In the genomic region with DNA sequence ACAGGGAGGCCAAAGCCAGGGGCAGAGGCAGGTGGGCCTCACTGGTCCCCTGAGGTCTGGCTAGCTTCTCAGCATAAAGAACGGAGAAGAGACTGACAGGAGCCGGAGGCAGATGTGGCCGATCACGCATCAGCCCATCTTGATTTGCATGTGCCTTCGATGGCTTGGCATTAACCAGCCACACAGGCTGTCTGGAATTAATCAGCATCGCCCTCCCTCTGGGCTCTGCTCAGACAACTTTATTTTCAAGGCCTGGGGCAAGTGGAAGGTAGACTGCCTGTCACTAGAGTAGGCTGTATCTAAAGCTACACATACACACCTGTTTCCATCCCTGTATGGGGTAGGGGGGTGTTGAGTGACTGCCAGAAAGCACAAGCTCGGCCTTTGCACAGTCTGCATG, we compare ENCODE assay signal across 21 mouse cellular contexts. TPM values are rescaled to one million over a fixed set of nuclear protein-coding genes. Genes with fewer than 3 reads are reported as not detected.
DNase-seq lines count a peak whose midpoint lies in the region; ATAC-seq and TF ChIP-seq lines count a peak whose summit lies in the region.
"Had no signal": no experiment of that assay in that cellular context is flagged by ENCODE, and none has a peak within 500 bp of the region (broad histone marks: within the 10 kb centered on the region; RNA-seq: fewer than 3 reads in every experiment).

No protein-coding gene starts in this region.

- 74% methylated on average over 7 of the region's 7 CpGs for WGBS in lung, postnatal 0 days
- 38% methylated on average over 7 of the region's 7 CpGs for WGBS in limb, embryonic 12.5 days
- WGBS in heart, embryonic 10.5 days = 67% methylated on average over 7 of the region's 7 CpGs

- TF ChIP-seq EP300 in lung, postnatal 0 days (IDR thresholded peaks at IDR 0.05) = no peak

- peak; percentile 23 for DNase-seq in lung, postnatal 14 days
- no peak for DNase-seq in lung, postnatal 0 days (ENCODE audit: low spot score)
- peak; percentile 55 for DNase-seq in forelimb bud, embryonic 11.5 days (ENCODE audit: low read depth, low spot score)
- no peak for DNase-seq in heart, adult 11 months
- no peak for DNase-seq in heart, embryonic 10.5 days (ENCODE audit: low spot score)
- DNase-seq in urinary bladder, postnatal 4 days (ENCODE audit: low spot score in 2 of 2) = no peak
- DNase-seq: adrenal gland, adult 2 months; cerebellum, adult 9-11 months; gastrocnemius, adult 2 months; heart, adult 18-20 months; heart, postnatal 36 days; kidney, postnatal 36 days; left cerebral cortex, postnatal 4 days; right cerebral cortex, postnatal 14 days; thymus, postnatal 4 days had no signal

- H3K27ac ChIP-seq in lung, postnatal 0 days (ENCODE audit: low read length) = no peak overlapping the region
- no peak overlapping the region for H3K27ac ChIP-seq in limb, embryonic 12.5 days
- H3K27ac ChIP-seq in heart, embryonic 10.5 days = no peak overlapping the region
- H3K27ac ChIP-seq: embryonic facial prominence, embryonic 15.5 days; gastrocnemius, adult 2 months; intestine, embryonic 15.5 days; left cerebral cortex, adult 2 months; liver, embryonic 12.5 days had no signal

- no peak overlapping the region for H3K4me2 ChIP-seq in lung, postnatal 0 days (replicated peaks; ENCODE audit: low read depth, low read length)
- H3K4me2 ChIP-seq in limb, embryonic 12.5 days = no peak overlapping the region
- H3K4me2 ChIP-seq: embryonic facial prominence, embryonic 15.5 days; intestine, embryonic 15.5 days; liver, embryonic 12.5 days had no signal

- 0 out of 2 replicates have a peak, but pooled peaks cover 4% of the 10 kb centered on the region for H3K4me1 ChIP-seq in lung, postnatal 0 days (ENCODE audit: insufficient read depth, low read depth, low read length)
- H3K4me1 ChIP-seq in limb, embryonic 12.5 days (replicated peaks) = peaks cover 20% of the 10 kb centered on the region
- H3K4me1 ChIP-seq in heart, embryonic 10.5 days = peaks cover 10% of the 10 kb centered on the region; the same call in 1 of the 2 replicates
- H3K4me1 ChIP-seq: intestine, embryonic 15.5 days had no signal

- no peak overlapping the region for H3K4me3 ChIP-seq in lung, postnatal 0 days (ENCODE audit: low read depth, low read length)
- no peak overlapping the region for H3K4me3 ChIP-seq in limb, embryonic 12.5 days (replicated peaks)
- no peak overlapping the region for H3K4me3 ChIP-seq in heart, embryonic 10.5 days
- H3K4me3 ChIP-seq: embryonic facial prominence, embryonic 15.5 days; gastrocnemius, adult 2 months; intestine, embryonic 15.5 days; left cerebral cortex, adult 2 months; liver, embryonic 12.5 days had no signal

- no peak for TF ChIP-seq CTCF in lung, postnatal 0 days (IDR thresholded peaks at IDR 0.05)

- ATAC-seq in lung, postnatal 0 days = no peak
- ATAC-seq in limb, embryonic 12.5 days (ENCODE audit: insufficient number of reproducible peaks, insufficient read depth, low FRiP score, low TSS enrichment, low read depth) = 0 out of 2 replicates have a peak, but pooled peaks have one; percentile 30
- ATAC-seq: forebrain, embryonic 16.5 days; intestine, embryonic 15.5 days; liver, embryonic 12.5 days had no signal

- H3K36me3 ChIP-seq in lung, postnatal 0 days (ENCODE audit: insufficient read depth, low read length) = no peaks in the 10 kb centered on the region
- no peaks in the 10 kb centered on the region for H3K36me3 ChIP-seq in limb, embryonic 12.5 days
- H3K36me3 ChIP-seq in heart, embryonic 10.5 days = no peaks in the 10 kb centered on the region
- H3K36me3 ChIP-seq: embryonic facial prominence, embryonic 15.5 days; intestine, embryonic 15.5 days; liver, embryonic 12.5 days had no signal

- no peaks in the 10 kb centered on the region for H3K27me3 ChIP-seq in lung, postnatal 0 days (replicated peaks; ENCODE audit: insufficient read depth, low read length)
- H3K27me3 ChIP-seq in limb, embryonic 12.5 days = peaks cover 6% of the 10 kb centered on the region; the same call in 1 of the 2 replicates
- H3K27me3 ChIP-seq in heart, embryonic 10.5 days (ENCODE audit: insufficient read depth, poor library complexity, severe bottlenecking) = peaks cover 14% of the 10 kb centered on the region; the same call in 1 of the 2 replicates
- H3K27me3 ChIP-seq: embryonic facial prominence, embryonic 15.5 days; intestine, embryonic 15.5 days had no signal

- H3K9ac ChIP-seq in lung, postnatal 0 days (replicated peaks; ENCODE audit: low read depth) = no peak overlapping the region
- no peak overlapping the region for H3K9ac ChIP-seq in limb, embryonic 12.5 days (replicated peaks)
- H3K9ac ChIP-seq: embryonic facial prominence, embryonic 15.5 days; intestine, embryonic 15.5 days; liver, embryonic 12.5 days had no signal

- H3K9me3 ChIP-seq in lung, postnatal 0 days (ENCODE audit: low read length) = no peaks in the 10 kb centered on the region
- no peaks in the 10 kb centered on the region for H3K9me3 ChIP-seq in limb, embryonic 12.5 days
- H3K9me3 ChIP-seq in heart, embryonic 10.5 days = no peaks in the 10 kb centered on the region
- H3K9me3 ChIP-seq: embryonic facial prominence, embryonic 15.5 days; intestine, embryonic 15.5 days; liver, embryonic 12.5 days had no signal

RNA-seq across cellular contexts. Expression of a gene that starts 32.2 kb away (rescaled TPM):
- 9.8 and 10.7 TPM in 2 replicates for polyA plus RNA-seq in lung, postnatal 0 days (2015; fragmentation: Nextera tagmentation; extraction: Ambion mirVana)
- 15.0 and 15.5 TPM in 2 replicates for polyA plus RNA-seq in limb, embryonic 12.5 days (2016; fragmentation: Nextera tagmentation; extraction: Ambion mirVana)
- 3.7 and 8.8 TPM in 2 replicates for polyA plus RNA-seq in heart, embryonic 10.5 days (2016; fragmentation: Nextera tagmentation; extraction: Ambion mirVana)

Comparison
In these comparisons a context has a peak if more than half of its experiments do, and no peak if none do; other contexts are left out.
1. DNase-seq: peak in lung, postnatal 14 days (single experiment) and forelimb bud, embryonic 11.5 days (single experiment); none in lung, postnatal 0 days (single experiment), heart, adult 11 months (single experiment), heart, embryonic 10.5 days (single experiment) and urinary bladder, postnatal 4 days (0 of 2).